Mouse (Mus musculus): ENCODE data around the gene Actg2.

GRCm38 (mm10) chr6:83582135-83582937, 46.3 kb upstream of the Actg2 start:
- TF ChIP-seq CHD2 (IDR thresholded peaks at IDR 0.05; ENCODE audit: low read length) (no peak), POLR2A (IDR thresholded peaks at IDR 0.05; ENCODE audit: control insufficient read depth in 1 of 2, insufficient read depth in 1 of 2, low read depth in 1 of 2, low read length in 2 of 2, poor library complexity in 1 of 2) (no peak), MEF2A (IDR thresholded peaks at IDR 0.05; ENCODE audit: extremely low read depth, insufficient replicate concordance, low read depth, low read length, poor library complexity, severe bottlenecking) (no peak), CTCF (IDR thresholded peaks at IDR 0.05 in 2 of 3, conservative IDR thresholded peaks at IDR 0.05 in 1 of 3; ENCODE audit: control insufficient read depth in 1 of 3, insufficient read depth in 1 of 3, low read depth in 2 of 3, low read length in 3 of 3, poor library complexity in 1 of 3, severe bottlenecking in 1 of 3) (no peak), MAZ (IDR thresholded peaks at IDR 0.05; ENCODE audit: low read depth, low read length) (no peak), MYC (IDR thresholded peaks at IDR 0.05; ENCODE audit: low read depth, low read length) (no peak), KAT2A (conservative IDR thresholded peaks at IDR 0.05; ENCODE audit: low read depth, low read length) (no peak), MXI1 (IDR thresholded peaks at IDR 0.05; ENCODE audit: low read depth, low read length) (no peak), USF1 (IDR thresholded peaks at IDR 0.05; ENCODE audit: low read depth, low read length) (no peak), TBP (IDR thresholded peaks at IDR 0.05; ENCODE audit: low read depth, low read length) (no peak), EP300 (IDR thresholded peaks at IDR 0.05; ENCODE audit: low read depth in 1 of 2, low read length in 2 of 2) (no peak), BHLHE40 (IDR thresholded peaks at IDR 0.05; ENCODE audit: borderline replicate concordance, low read depth, low read length) (no peak), TAL1 (IDR thresholded peaks at IDR 0.05; ENCODE audit: low read length) (no peak)

All from MEL (cell line).